Mouse (Mus musculus) adrenal gland, postnatal 4 days (tissue): ENCODE measurements around the gene Tnks2. TPM values are rescaled to one million over a fixed set of nuclear protein-coding genes. Genes with fewer than 3 reads are reported as not detected.

ENCODE experiments used
- DNase-seq, 2 experiments: peaks; one replicate each; pipeline ENCODE4 v3.0.0; 2021 to 2022; ENCODE audit warnings: low spot score in 2 of 2, mixed read lengths in 2 of 2
- long read RNA-seq, 2 experiments: library from polyadenylated mRNA; stranded (forward); transcript quantifications; one replicate each; pipeline ENCODE4 v2.0.0; 2021
- total RNA-seq, 2 experiments: library from RNA; stranded (reverse); gene quantifications; 2 replicates each; pipeline ENCODE4 v1.2.3; 2021

The Tnks2 gene
- total RNA-seq, result 100 to 1,000 TPM; 146 to 155 TPM
- long read RNA-seq, experiment 1, full-length matches to known transcripts, result 1 of 11 reads
- long read RNA-seq, experiment 1, partial matches to known transcripts, result 5 of 11 reads
- long read RNA-seq, experiment 1, other reads (novel, unspliced or antisense), result 5 of 11 reads
- long read RNA-seq, experiment 2, full-length matches to known transcripts, result 18 of 85 reads
- long read RNA-seq, experiment 2, partial matches to known transcripts, result 34 of 85 reads
- long read RNA-seq, experiment 2, other reads (novel, unspliced or antisense), result 33 of 85 reads

- DNase-seq, result peak; percentile 97
These were observed at the start of gene Tnks2 for GRCm38 (mm10) chr19:36833788-36834531. Gene Tnks2, plus strand, starts transcription at chr19:36834232.

- no peak for DNase-seq
These were observed 43.9 kb upstream of the Tnks2 start for GRCm38 (mm10) chr19:36789873-36790733.

GRCm38 (mm10) chr19:36792589-36792988, 41.4 kb upstream of the Tnks2 start:
- DNase-seq, result no peak

- DNase-seq, result no peak
These were observed 40.6 kb upstream of the Tnks2 start for GRCm38 (mm10) chr19:36793450-36793849.

DNA sequence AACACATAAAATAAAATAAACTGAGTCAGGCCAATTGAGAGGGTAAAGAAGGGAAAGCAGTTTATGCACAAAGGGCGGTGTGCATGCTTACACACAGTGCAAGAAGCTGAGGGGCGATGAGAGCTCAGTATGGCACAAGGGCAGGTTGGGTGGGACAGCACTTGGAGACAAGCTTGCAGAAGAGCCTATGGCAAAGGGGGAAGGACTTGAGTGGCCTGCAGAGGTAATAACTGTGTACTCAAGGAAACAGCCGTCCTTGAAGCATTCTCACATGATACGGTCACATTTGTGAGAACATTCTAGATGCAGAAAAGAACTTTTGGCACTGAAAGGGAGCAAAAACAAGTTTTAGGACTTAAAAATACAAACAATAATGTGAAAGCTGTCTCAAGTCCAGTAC, 40.0 kb upstream of the Tnks2 start:
- DNase-seq, result no peak

DNA sequence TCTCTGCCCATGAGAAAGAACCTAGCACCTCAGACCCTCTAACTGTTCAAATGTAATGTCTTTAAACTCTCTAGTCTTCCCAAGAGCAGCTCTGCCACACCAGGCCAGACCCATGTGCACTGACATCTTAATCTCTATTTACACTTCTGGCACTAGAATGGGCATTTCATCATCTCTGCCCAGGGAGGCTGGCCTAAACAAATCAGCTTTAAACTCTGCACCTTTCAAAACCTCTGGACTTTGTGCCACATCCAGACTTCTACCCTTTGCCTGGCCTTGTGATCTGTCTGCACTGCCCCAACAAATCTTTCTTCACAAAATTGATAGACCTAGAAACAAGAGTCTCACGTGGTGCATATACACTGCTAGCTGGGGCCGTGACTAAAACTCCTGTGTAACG, 38.8 kb upstream of the Tnks2 start:
- no peak for DNase-seq

GRCm38 (mm10) chr19:36796931-36797330, 37.1 kb upstream of the Tnks2 start:
- DNase-seq, result no peak

- no peak for DNase-seq
These were observed 33.7 kb upstream of the Tnks2 start for GRCm38 (mm10) chr19:36800288-36800687.

DNA sequence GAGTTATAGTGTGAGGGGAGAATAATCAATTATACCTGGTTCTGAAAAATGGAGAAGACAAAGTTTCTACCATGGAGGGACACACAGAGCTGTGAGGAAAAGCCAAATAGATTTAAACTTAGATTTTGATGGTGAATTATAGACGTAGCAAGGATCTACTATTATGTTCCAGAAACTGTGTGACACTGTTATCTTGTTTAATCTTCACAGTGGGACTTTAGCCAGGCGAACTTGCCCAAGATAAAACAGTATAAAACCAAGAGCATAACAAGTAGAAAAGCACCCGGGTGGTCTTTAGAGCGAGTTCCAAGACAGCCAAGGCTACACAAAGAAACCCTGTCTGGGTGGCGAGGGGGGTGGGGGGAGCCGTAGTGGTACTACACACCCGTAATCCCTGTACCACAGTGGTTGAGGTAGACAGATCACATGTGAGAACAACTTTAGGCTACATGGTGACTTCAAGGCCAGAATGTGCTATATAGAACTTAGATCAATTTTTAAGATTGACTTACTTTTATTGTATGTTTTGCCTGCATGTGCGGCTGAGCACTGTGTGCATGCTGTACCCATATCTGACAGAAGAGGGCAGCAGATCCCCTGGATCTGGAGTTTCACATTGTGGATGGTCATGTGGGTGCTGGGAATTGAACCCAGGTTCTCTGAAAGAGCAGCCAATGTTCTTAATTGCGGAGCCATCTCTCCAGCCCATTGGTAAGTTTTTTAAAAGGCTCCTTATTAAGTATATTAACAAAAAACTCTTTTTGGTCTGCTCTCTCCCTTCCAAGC, 32.0 kb upstream of the Tnks2 start:
- DNase-seq, result no peak

DNA sequence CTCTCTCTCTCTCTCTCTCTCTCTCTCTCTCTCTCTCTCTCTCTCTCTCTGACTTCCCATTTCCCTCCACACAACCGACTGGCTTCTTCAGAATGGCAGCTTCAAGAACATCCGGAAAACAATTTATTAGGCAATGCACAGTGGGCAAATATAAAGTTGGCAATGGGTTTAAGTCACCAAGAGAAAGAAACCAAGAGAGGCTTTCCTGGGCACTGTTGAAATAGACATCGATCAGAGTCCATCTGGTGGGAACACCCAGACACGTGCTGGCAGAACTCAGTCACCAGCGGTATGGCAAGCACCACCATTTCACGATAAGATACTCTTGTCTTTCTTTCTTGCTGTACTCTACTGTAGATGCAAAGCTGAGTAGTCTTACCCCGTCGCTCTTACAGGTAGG, 30.6 kb upstream of the Tnks2 start:
- DNase-seq, result no peak

DNA sequence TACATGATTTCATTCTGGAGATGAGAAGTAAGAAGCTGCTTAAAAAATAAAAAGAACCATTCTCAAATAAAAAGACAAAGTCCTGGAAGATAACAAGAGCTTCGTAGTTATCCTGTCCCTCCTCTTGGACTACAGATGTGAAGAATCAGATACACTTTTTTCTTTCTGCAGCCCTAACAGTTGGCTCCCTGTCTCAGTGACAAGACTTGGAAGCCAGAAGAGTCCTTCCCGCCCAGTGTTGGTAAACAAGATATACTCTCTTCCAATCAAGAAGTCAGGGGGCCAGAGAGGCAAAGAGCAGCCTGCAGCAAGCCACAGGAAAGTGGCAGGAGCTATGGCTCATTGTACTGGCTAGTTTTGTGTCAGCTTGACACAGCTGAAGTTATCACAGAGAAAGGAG, 27.2 kb upstream of the Tnks2 start:
- no peak for DNase-seq

DNA sequence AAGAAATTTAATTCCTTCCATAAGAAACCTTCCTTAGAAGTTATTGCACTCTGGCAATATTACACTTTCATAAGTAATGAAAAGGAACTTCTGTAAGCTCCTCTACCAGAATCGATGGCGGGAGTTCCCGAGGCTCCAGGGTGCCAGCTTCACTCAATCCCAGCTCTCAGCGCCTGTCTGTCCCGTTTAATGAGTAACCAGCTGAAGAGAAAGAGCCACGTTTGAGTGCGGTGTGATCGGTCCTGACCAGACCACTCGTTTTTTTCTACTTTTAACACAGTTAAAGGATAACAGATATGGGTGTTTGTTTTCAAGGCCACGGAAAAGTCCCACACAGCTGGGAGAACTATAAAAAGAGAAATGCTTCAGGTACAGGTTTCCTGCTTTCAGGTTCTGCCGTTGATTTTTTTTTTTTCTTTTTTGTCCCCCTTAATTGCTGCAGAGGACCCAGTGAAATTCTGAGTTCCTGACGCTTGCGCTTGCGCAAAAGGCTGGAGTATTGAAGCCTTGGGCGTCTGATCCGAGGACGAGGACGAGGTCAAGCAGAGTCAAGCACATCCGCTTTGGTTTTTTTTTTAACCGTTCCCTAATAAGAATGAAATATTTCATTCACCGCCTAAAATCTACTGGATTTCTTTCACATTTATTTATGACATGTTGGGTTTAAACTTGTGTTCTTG, 25.5 kb upstream of the Tnks2 start:
- DNase-seq, result no peak

DNA sequence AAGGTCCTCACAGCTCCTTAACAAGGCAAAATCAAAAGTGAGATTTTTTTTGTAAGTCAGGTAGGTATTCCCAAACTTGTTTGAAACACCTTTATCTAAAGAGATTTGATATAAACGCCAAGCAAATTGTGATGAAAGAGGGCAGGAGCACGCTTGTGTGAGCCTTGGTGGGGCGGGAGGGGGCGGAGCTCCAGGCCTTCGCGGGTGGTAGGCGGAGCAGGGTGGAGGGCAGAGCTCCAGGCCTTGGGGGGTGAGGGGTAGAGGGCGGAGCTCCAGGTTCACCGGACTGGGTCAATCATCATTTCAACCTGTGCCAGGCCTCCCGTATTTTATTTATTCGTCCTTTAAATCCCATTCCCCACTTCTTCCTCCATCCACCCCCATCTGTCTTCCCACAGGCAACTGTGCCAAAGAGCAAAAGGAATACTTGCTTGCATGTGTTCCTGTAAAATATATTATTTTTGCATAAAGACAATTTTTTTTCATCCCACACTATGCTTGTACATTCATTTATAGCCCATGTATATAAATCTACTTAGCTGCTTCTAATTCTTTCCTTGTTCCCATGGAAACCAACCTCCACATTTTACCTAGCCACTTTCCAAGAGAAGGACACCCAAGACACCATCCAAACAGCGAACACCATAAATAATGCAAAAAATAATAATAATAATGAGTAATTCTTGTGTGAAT, 24.4 kb upstream of the Tnks2 start:
- no peak for DNase-seq

GRCm38 (mm10) chr19:36812011-36812410, 22.0 kb upstream of the Tnks2 start:
- DNase-seq, result no peak

DNA sequence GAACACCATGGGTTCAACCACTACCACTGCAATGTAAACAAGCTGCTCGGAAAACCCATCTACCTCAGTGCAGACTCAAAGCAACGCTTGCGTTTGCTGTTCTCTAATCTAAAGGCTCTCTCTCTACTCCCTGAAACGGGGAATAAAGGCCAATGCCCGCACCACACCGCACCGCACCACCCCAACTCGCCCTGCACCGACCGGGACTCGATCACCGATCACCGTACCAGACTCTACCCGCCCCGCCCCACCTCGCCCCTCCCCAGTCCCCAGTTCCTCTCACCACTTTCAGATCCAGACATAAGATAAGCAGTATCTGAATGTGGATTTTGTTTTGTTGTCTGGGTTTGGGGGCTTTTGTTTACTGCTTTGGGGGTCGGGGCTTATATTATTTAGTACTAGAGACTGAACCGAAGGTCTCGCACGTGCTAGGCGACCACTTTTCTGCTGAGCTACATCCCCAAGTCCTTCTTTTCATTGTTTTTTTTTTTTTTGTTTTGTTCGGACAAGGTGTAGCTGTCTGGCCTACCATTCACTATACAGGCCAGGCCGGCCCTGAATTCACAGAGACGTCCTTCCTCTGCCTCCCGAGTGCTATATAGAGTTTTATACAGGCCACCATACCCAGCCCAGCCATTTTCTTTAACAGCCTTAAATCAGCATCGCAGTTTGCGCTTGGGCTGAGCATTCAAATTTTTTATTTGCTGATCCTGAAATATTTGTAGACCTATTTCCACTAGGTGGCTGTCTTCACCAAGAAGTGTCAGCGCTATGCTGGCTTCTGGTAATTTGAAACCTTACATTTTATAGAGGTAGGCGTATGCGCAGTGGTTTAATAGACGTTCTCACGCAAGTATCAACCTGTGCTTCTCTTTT, 18.4 kb upstream of the Tnks2 start:
- no peak for DNase-seq

- DNase-seq, result no peak
These were observed 15.7 kb upstream of the Tnks2 start for GRCm38 (mm10) chr19:36818141-36818885.

- no peak for DNase-seq
These were observed 14.8 kb upstream of the Tnks2 start for GRCm38 (mm10) chr19:36819199-36819598.

DNA sequence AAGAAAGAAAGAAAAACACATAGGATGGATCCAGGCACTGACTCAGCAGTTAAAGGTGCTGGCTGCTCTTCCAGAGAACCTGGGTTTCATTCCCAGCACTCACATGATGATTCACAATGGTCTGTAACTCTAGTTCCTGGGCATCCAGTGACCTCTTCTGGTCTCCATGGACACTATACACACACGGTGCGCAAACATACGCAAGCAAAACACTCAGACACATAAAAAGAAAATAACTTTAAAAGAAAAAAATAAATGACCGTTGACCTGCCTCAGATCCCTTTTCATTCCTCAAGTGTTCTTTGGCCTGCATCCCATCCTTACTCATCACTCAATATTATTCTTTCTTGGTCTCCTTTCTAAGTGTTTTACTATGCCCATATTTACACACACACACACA, 13.6 kb upstream of the Tnks2 start:
- no peak for DNase-seq
